Mouse (Mus musculus): ENCODE results near the gene Lmf1. TPM values are rescaled to one million over a fixed set of nuclear protein-coding genes. Genes with fewer than 3 reads are reported as not detected.

Lmf1 gene
- polyA plus RNA-seq (2021; fragmentation: Nextera tagmentation): 31.8 and 35.9 TPM in 2 replicates
- long read RNA-seq, experiment 1, transcript Lmf1-206 (9 exons, 1,424 nt): major isoform, 7 of 71 reads
- long read RNA-seq, experiment 1, partial matches to known transcripts: 5 of 71 reads
- long read RNA-seq, experiment 1, other reads (novel, unspliced or antisense): 59 of 71 reads
- long read RNA-seq, experiment 2, transcript Lmf1-206 (9 exons, 1,424 nt): major isoform, 9 of 144 reads
- long read RNA-seq, experiment 2, partial matches to known transcripts: 3 of 144 reads
- long read RNA-seq, experiment 2, other reads (novel, unspliced or antisense): 132 of 144 reads

DNA sequence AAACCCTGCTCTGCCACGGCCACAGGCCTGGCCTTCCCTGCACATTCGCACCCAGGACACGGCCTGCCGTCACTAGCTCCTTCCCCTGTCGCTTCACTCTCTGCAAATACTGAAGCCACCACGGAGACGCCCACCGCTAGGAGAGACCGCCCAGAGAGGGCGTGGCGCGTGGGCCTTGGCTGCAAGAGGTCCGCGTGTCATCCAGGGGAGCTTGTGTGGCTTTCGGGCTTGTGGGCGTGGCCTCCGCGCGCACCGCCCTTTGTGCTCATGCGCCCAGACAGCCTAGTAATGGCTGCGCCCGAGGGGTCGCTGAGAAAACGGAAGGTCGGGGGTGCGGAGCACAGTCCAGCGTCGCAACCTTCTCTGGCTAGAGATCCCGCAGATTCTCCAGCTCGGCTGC lies at the start of gene Lmf1:
TSS of gene Lmf1 (plus strand) at position 166 of the 400 bp plus-strand sequence.

DNA sequence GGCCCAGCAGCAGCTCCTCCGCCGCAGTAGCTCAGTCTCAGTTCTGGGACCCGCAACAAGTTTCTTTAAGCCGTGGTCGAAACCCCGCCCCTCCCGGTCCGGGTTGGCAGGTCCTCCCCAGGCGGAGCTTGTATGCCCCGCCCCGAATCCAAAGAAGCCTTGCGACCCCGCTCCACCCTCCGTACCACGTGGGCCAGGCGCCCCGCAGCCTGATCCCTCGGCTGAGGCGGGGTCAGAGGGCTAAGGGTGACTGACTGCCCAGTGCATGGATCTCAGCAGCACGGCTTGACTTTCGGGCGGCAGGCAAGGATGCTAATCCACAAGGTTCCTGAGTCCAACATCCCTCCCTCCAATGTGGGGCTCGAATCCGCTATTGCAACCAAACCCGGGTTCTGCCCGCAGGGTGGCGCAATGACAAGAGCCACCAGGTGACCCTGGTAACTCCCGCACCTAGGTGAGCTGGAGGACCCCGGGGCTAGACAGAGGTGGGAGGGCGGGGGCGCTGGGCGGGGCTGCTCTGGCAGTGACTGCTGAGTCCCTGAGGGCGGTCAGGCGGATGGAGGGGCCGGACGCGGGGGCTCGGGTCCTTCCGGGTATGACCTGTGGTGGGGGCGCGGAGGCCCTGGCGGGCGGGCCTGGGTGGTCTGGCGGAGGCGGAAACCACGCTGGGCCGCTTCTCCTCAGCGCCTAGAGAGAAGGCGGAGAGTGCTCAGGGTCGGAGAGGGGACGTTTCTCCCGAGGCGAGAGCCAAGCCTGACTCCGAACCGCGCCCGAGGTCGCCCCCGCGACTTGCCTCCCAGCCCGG lies 8.0 kb upstream of the Lmf1 start, which contains the start of gene Sox8:
TSS of gene Sox8 (minus strand) at position 39 of the 805 bp plus-strand sequence.

Other genes with a start within 250 kb of the Lmf1 start
- not detected in 2 replicates for gene Tpsab1, start 233.5 kb upstream of the Lmf1 start, polyA plus RNA-seq (2021; fragmentation: Nextera tagmentation)
- not detected in 2 replicates for gene Tpsb2, start 212.8 kb upstream of the Lmf1 start, polyA plus RNA-seq (2021; fragmentation: Nextera tagmentation)
- not detected in 2 replicates for gene Tpsg1, start 209.8 kb upstream of the Lmf1 start, polyA plus RNA-seq (2021; fragmentation: Nextera tagmentation)
- 16.4 and 17.4 TPM in 2 replicates for gene Cacna1h, start 145.3 kb upstream of the Lmf1 start, polyA plus RNA-seq (2021; fragmentation: Nextera tagmentation)
- gene Tekt4, start 124.5 kb upstream of the Lmf1 start, polyA plus RNA-seq (2021; fragmentation: Nextera tagmentation): 1.8 and 2.0 TPM in 2 replicates
- 0.18 and 0.23 TPM in 2 replicates for gene Sstr5, start 81.8 kb upstream of the Lmf1 start, polyA plus RNA-seq (2021; fragmentation: Nextera tagmentation)
- gene Sox8, start 8.4 kb upstream of the Lmf1 start, polyA plus RNA-seq (2021; fragmentation: Nextera tagmentation): 43.6 and 69.7 TPM in 2 replicates
- gene Gng13, start 138.1 kb downstream of the Lmf1 start, polyA plus RNA-seq (2021; fragmentation: Nextera tagmentation): 621 and 686 TPM in 2 replicates
- 0.99 and 1.8 TPM in 2 replicates for gene Chtf18, start 148.3 kb downstream of the Lmf1 start, polyA plus RNA-seq (2021; fragmentation: Nextera tagmentation)
- gene Rpusd1, start 148.6 kb downstream of the Lmf1 start, polyA plus RNA-seq (2021; fragmentation: Nextera tagmentation): 52.1 and 53.1 TPM in 2 replicates
- gene Mslnl, start 157.0 kb downstream of the Lmf1 start, polyA plus RNA-seq (2021; fragmentation: Nextera tagmentation): not detected in 2 replicates
- gene Msln, start 175.3 kb downstream of the Lmf1 start, polyA plus RNA-seq (2021; fragmentation: Nextera tagmentation): 0.21 and 0.24 TPM in 2 replicates
- 32.8 and 34.8 TPM in 2 replicates for gene Narfl, start 194.7 kb downstream of the Lmf1 start, polyA plus RNA-seq (2021; fragmentation: Nextera tagmentation)
- 76.2 and 91.6 TPM in 2 replicates for gene Haghl, start 206.6 kb downstream of the Lmf1 start, polyA plus RNA-seq (2021; fragmentation: Nextera tagmentation)
- gene Ccdc78, start 207.5 kb downstream of the Lmf1 start, polyA plus RNA-seq (2021; fragmentation: Nextera tagmentation): 0.36 and 0.49 TPM in 2 replicates
- gene Fam173a, start 213.8 kb downstream of the Lmf1 start, polyA plus RNA-seq (2021; fragmentation: Nextera tagmentation): 182 and 194 TPM in 2 replicates
- 2.4 and 3.0 TPM in 2 replicates for gene AC134908.4, start 216.6 kb downstream of the Lmf1 start, polyA plus RNA-seq (2021; fragmentation: Nextera tagmentation)
- gene Metrn, start 218.1 kb downstream of the Lmf1 start, polyA plus RNA-seq (2021; fragmentation: Nextera tagmentation): 7.3 and 11.1 TPM in 2 replicates
- 218 and 257 TPM in 2 replicates for gene Fbxl16, start 230.0 kb downstream of the Lmf1 start, polyA plus RNA-seq (2021; fragmentation: Nextera tagmentation)
- 15.6 and 18.6 TPM in 2 replicates for gene Wdr24, start 244.5 kb downstream of the Lmf1 start, polyA plus RNA-seq (2021; fragmentation: Nextera tagmentation)
- 33.3 and 39.5 TPM in 2 replicates for gene Jmjd8, start 249.8 kb downstream of the Lmf1 start, polyA plus RNA-seq (2021; fragmentation: Nextera tagmentation)

Measured in layer of hippocampus, adult 6 months (tissue).